Mouse (Mus musculus) midbrain, postnatal 0 days (tissue): ENCODE data around the gene Zmynd11. TPM values are rescaled to one million over a fixed set of nuclear protein-coding genes. Genes with fewer than 3 reads are reported as not detected.

Source experiments
- ATAC-seq: fragments of 200-750 bp; cut with Nextera tagmentation; 2 replicates; pipeline ENCODE4 v1.8.0; 2017; ENCODE audit warnings: moderate number of reproducible peaks, mild to moderate bottlenecking, moderate TSS enrichment, moderate library complexity; ENCODE audit not compliant: low FRiP score
- DNase-seq: peaks from one replicate; pipeline ENCODE4 v3.0.0-alpha.2; 2015; ENCODE audit warnings: low spot score
- H3K27ac ChIP-seq: fragments of 300-500 bp; sonication (generic); 2 replicates; pipeline ENCODE4 v1.5.1; 2014; ENCODE audit warnings: low read depth, mild to moderate bottlenecking, low read length, mixed read lengths
- H3K27me3 ChIP-seq: fragments of 300-500 bp; sonication (generic); 2 replicates; pipeline ENCODE4 v1.6.1; 2014; ENCODE audit warnings: low read length, control low read depth, mixed read lengths; ENCODE audit not compliant: insufficient read depth
- H3K36me3 ChIP-seq: fragments of 300-500 bp; sonication (generic); 2 replicates; pipeline ENCODE4 v1.6.1; 2014; ENCODE audit warnings: low read length, control low read depth, mixed read lengths; ENCODE audit not compliant: insufficient read depth
- H3K4me1 ChIP-seq: fragments of 300-500 bp; sonication (generic); 2 replicates; pipeline ENCODE4 v1.6.1; 2014; ENCODE audit warnings: mild to moderate bottlenecking, control low read depth, antibody characterized with exemption, low read length, mixed read lengths; ENCODE audit not compliant: insufficient read depth
- H3K4me2 ChIP-seq: fragments of 300-500 bp; sonication (generic); 2 replicates; pipeline ENCODE4 v1.6.1; 2014; ENCODE audit warnings: low read depth, mild to moderate bottlenecking, low read length, mixed read lengths; ENCODE audit not compliant: poor library complexity, severe bottlenecking
- H3K4me3 ChIP-seq: fragments of 300-500 bp; sonication (generic); 2 replicates; pipeline ENCODE4 v1.5.1; 2014; ENCODE audit warnings: low read depth, mild to moderate bottlenecking, low read length, moderate library complexity
- H3K9ac ChIP-seq: fragments of 300-500 bp; sonication (generic); replicated peaks from 2 replicates; pipeline ENCODE4 v1.6.1; 2014; ENCODE audit warnings: mild to moderate bottlenecking, low read length, moderate library complexity, mixed read lengths; ENCODE audit not compliant: poor library complexity, severe bottlenecking
- H3K9me3 ChIP-seq: fragments of 300-500 bp; sonication (generic); 2 replicates; pipeline ENCODE4 v1.6.1; 2016; ENCODE audit warnings: low read length, control low read depth
- CTCF ChIP-seq: IDR thresholded peaks from 2 replicates; pipeline ENCODE4 v1.5.1; 2016; ENCODE audit warnings: antibody characterized with exemption, mild to moderate bottlenecking
- WGBS: fragments of 180-500 bp; shearing (Covaris S2); extraction: QIAGEN DNeasy Blood & Tissue Kit; methylation state at CpG from one replicate; pipeline ENCODE4 v1.1.7; 2014; 5-methylcytosine and 5-hydroxymethylcytosine counted together
- polyA plus RNA-seq: library from polyadenylated mRNA; unstranded; fragments of >200 nt; fragmentation: Nextera tagmentation; extraction: Ambion mirVana; gene quantifications from 2 replicates; pipeline ENCODE4 v1.2.1, GENCODE M21; 2015
- total RNA-seq: library from RNA; depleted of rRNA; stranded (reverse); fragments of >200 nt; gene quantifications from 2 replicates; pipeline ENCODE4 v1.2.3, GENCODE M21; 2014

Zmynd11 gene
- total and polyA plus RNA-seq, 2 experiments from 2014 or later = 157 to 163 TPM

GRCm38 (mm10) chr13:9760057-9760456 lies 5.1 kb downstream of the Zmynd11 start:
- Histone ChIP-seq H3K4me2 (no peak overlapping the region), H3K4me1 (peaks cover 16% of the 10 kb centered on the region), H3K27me3 (no peaks in the 10 kb centered on the region), H3K36me3 (no peaks in the 10 kb centered on the region), H3K9me3 (no peaks in the 10 kb centered on the region), H3K4me3 (no peak overlapping the region), H3K9ac (no peak overlapping the region), H3K27ac (no peak overlapping the region)
- 17% methylated on average over 6 of the region's 6 CpGs for WGBS
- ATAC-seq = no peak
- peak; percentile 12 for DNase-seq
- no peak for TF ChIP-seq CTCF

GRCm38 (mm10) chr13:9757842-9758491 lies 7.2 kb downstream of the Zmynd11 start:
- H3K4me3 ChIP-seq = no peak overlapping the region
- no peak for TF ChIP-seq CTCF
- H3K9ac ChIP-seq = no peak overlapping the region
- no peak overlapping the region for H3K27ac ChIP-seq
- 37% methylated on average over 9 of the region's 9 CpGs for WGBS
- H3K36me3 ChIP-seq = no peaks in the 10 kb centered on the region
- ATAC-seq = no peak
- no peak overlapping the region for H3K4me2 ChIP-seq
- no peaks in the 10 kb centered on the region for H3K9me3 ChIP-seq
- peak; percentile 24 for DNase-seq
- H3K4me1 ChIP-seq = peaks cover 16% of the 10 kb centered on the region
- H3K27me3 ChIP-seq = no peaks in the 10 kb centered on the region

DNA sequence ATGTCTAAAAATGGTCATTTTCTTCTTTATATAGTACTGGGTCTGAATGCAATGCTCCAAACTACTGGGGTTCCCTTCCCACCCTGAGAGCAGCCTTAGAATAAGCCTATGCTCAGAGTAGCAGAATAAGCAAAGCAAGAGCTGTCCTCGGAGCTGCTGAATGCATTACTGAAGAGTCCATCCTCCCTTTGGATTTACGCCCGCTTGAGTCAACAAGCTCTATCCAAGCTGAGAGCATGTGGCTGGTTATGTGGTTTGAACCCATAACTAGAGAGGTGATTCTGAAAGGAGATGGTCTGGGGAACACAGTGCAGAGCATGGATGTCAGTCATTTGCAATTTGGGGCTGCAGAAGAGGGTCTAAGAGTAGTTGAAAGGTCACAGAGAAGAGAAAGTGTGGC lies 11.4 kb downstream of the Zmynd11 start:
- H3K4me2 ChIP-seq = no peak overlapping the region
- no peak overlapping the region for H3K9ac ChIP-seq
- no peaks in the 10 kb centered on the region for H3K36me3 ChIP-seq
- 28% methylated on average over 3 of the region's 3 CpGs for WGBS
- no peak for ATAC-seq
- H3K9me3 ChIP-seq = no peaks in the 10 kb centered on the region
- 0 out of 2 replicates have a peak overlapping the region, but pooled peaks have one; percentile 4 for H3K27ac ChIP-seq
- H3K4me1 ChIP-seq = peaks cover 4% of the 10 kb centered on the region; the same call in 1 of the 2 replicates
- no peak for DNase-seq
- H3K27me3 ChIP-seq = no peaks in the 10 kb centered on the region
- H3K4me3 ChIP-seq = no peak overlapping the region
- TF ChIP-seq CTCF = no peak

DNA sequence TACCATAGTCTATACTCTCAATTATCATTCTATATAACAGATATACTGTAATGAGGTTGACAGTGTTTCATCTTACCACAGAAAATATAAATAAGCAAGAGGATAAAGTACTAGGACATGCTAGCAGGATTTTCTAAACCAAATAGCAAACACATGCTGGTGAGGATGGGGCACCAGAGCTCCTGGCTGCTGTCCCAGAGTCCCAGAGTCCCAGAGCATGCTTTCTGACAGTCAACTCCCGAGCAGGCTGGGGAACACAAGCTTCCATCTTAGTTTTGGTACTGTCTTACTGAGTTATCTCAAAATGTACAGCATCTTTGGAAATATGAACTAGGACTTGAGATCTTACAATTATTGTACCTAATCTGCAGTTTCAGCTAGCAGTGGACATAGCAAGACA lies 14.8 kb downstream of the Zmynd11 start:
- no peaks in the 10 kb centered on the region for H3K4me1 ChIP-seq
- DNase-seq = peak; percentile 43
- WGBS = 30% methylated on average over 1 of the region's 1 CpGs
- no peaks in the 10 kb centered on the region for H3K27me3 ChIP-seq
- ATAC-seq = no peak
- no peak for TF ChIP-seq CTCF
- H3K27ac ChIP-seq = no peak overlapping the region
- H3K9me3 ChIP-seq = no peaks in the 10 kb centered on the region
- H3K9ac ChIP-seq = no peak overlapping the region
- no peak overlapping the region for H3K4me2 ChIP-seq
- no peaks in the 10 kb centered on the region for H3K36me3 ChIP-seq
- H3K4me3 ChIP-seq = no peak overlapping the region

DNA sequence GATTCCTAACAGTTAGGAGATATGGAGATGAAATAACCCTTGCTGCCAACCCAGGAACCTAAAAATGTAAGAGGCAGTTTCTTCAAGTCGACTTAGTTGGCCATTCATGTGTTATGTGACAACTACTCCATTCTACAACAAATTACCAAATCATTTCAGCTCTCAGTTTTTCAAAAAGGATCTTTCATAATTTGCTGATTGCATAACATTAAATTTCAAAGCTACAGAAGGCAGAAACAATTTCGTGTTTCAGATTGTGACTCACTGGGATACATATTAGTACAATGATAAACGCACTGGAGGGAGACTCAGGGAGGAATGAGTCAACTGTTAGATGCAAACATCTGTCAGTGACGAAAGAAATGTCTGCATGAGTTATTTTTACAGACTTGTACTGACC lies 15.3 kb downstream of the Zmynd11 start:
- Histone ChIP-seq H3K36me3 (no peaks in the 10 kb centered on the region), H3K9ac (no peak overlapping the region), H3K4me2 (no peak overlapping the region), H3K4me3 (no peak overlapping the region), H3K27me3 (no peaks in the 10 kb centered on the region), H3K4me1 (no peaks in the 10 kb centered on the region), H3K27ac (no peak overlapping the region), H3K9me3 (no peaks in the 10 kb centered on the region)
- WGBS = 83% methylated on average over 4 of the region's 4 CpGs
- DNase-seq (no peak), ATAC-seq (no peak)
- TF ChIP-seq CTCF = no peak

GRCm38 (mm10) chr13:9738190-9738589 lies 26.9 kb downstream of the Zmynd11 start:
- 51% methylated on average over 2 of the region's 2 CpGs for WGBS
- no peak overlapping the region for H3K4me3 ChIP-seq
- DNase-seq (no peak), ATAC-seq (peak; percentile 47; the same call in 1 of the 2 replicates)
- no peak overlapping the region for H3K27ac ChIP-seq
- H3K9ac ChIP-seq = no peak overlapping the region
- no peaks in the 10 kb centered on the region for H3K4me1 ChIP-seq
- TF ChIP-seq CTCF = no peak
- H3K9me3 ChIP-seq = no peaks in the 10 kb centered on the region
- no peaks in the 10 kb centered on the region for H3K27me3 ChIP-seq
- no peaks in the 10 kb centered on the region for H3K36me3 ChIP-seq
- H3K4me2 ChIP-seq = no peak overlapping the region
